Mouse (Mus musculus): ENCODE data around the gene Dync1i2. TPM values are rescaled to one million over a fixed set of nuclear protein-coding genes. Genes with fewer than 3 reads are reported as not detected.

The Dync1i2 gene
- 10 to 100 TPM; 54.5 to 62.8 TPM for total RNA-seq (2021)
- long read RNA-seq, experiment 1, transcript Dync1i2-201 (16 exons, 2,631 nt) = major isoform, 61 of 108 reads
- long read RNA-seq, experiment 1, transcript Dync1i2-204 (16 exons, 2,466 nt) = minor isoform, 29 of 108 reads
- long read RNA-seq, experiment 1, partial matches to known transcripts = 9 of 108 reads
- long read RNA-seq, experiment 1, other reads (novel, unspliced or antisense) = 7 of 108 reads
- long read RNA-seq, experiment 2, transcript Dync1i2-201 (16 exons, 2,631 nt) = major isoform, 40 of 83 reads
- long read RNA-seq, experiment 2, transcript Dync1i2-204 (16 exons, 2,466 nt) = minor isoform, 25 of 83 reads
- long read RNA-seq, experiment 2, partial matches to known transcripts = 10 of 83 reads
- long read RNA-seq, experiment 2, other reads (novel, unspliced or antisense) = 8 of 83 reads

DNA sequence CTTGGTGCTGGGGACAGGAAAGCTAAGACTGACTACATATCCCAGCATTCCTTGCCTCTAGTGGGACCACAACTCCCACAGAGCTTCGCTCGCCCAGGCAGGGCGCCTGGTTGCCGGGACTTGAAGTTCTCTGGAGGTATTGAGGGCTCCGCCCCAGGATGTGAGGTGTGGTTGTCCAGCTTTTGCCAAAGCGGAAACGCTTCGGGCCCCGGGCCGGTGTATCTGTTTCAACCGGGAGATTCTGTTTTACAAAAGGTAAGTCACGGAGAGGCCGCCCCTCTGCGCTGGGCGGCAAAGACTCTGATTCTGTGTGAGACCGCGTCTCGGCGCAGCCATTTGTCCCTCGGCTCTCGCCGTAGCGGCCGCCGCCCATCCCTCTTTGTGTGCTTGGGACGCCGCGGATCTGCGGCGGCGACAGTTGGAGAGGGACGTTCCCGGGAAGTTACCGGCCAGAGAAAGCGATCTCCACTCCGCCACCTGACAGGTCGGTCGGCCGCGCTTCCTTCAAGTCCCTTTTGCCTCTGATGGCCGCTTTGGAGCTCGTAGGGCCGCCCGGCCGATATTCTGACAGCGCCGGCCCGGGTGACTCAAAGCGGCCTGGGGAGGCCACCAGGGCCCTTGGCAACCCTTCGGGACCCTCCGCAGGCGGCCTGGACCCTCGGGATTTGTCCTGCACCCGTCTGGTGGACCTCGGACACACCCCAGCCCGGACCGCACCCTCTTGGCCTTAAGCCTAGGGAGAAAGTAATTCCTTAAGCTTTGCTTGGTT, at the start of gene Dync1i2:
TSS of gene Dync1i2 (plus strand) at position 116 of the 769 bp plus-strand sequence.
- peak; percentile 84 for DNase-seq

DNA sequence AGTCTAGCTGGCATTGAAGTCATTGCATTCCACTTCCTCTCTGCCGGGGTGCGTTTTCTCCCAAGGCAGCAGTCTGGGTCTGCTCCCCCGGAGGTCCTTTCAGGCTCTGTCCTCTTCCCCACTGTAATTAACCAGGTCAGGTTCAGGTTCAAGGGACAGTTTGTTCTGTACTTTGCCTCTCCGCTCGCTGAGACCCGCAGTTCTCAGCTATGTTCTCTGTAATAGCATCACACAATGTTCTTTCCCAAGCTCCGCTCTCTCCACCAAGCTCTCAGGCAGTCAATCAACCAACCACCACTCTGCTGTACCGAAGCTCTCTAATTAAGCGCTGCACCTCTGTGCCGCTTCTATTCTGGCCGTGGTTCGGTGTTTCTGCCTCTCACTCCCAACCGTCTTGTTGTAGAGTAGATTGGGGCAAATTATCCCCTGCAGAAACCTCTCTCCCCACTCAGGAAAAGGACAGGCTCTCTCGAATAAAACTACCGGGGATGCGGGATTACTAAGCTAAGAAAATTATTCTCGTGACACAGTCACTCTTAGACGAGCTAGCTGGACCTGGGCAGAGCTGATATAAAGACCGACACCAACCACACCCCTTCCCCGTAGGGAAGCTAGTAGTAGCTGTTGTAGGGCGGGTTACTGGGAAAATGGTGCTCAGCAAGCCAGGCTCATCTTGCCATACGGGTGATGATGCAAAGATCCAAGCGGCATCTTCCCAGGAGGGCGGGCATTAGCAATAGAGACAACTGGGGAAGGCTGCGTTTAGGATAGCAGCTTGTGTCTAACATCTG, 48.5 kb upstream of the Dync1i2 start:
- no peak for DNase-seq

DNA sequence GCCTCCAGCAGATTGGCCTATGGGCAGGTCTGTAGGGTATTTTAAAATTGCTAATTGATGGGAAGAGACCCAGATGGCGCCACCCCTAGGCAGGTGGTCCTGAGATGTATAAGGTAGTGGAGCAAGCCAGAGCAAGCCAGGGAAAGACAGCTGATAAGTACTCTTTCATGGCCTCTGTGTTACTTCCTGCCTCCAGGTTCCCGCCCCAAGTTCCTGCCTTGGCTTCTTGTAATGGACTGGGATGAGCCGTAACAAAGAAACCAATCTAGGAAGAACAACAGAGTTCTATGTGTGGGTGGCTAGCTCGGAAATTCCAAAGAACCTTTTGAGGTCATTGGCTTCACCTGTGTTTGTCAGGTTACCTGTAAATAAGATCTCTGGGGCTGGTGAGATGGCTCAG, 44.3 kb upstream of the Dync1i2 start:
- no peak for DNase-seq

DNA sequence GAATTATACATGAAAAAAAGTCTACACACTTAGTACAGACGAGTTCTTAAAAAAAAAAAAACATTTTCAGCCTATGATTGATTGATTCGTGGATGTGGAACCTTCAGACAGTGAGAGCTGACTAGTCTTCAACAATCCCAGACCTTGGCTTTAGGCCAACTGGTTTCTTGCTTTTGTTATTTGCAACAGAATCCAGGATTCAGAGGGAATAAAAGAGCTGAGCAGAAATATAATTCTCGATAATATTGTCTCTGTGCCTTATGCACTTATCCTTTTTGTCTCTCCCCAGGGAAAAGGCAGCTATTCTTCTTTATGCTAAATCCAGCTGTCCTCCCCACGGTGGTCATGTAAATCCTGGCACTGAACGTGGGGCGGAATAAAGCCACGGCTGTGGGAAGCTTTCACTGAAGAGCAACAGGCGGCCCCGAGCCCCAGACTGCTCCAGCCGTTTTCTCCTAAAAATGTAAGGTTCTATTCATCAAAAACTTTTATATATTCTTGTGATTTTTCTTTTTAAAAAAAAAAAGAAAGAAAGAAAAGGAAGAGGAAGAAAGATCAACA, 43.0 kb upstream of the Dync1i2 start:
- no peak for DNase-seq

DNA sequence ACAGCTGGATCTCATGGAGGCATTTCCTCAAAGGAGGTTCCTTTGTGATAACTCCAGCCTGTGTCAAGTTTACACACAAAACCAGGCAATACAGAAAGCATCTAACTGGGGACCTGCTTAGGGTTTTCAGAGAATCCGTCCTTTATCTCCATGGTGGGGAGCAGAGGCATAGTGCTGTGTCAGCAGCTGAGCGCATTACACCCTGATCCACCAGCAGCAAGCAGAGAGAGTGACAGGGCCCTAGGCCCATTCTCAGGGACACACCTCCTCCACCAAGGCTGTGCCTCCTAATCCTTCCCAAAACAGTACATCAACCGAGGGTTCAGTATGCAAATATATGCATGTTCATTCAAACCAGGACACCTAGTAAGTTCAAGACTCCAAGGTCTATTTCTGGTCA, 38.5 kb upstream of the Dync1i2 start:
- DNase-seq = no peak

DNA sequence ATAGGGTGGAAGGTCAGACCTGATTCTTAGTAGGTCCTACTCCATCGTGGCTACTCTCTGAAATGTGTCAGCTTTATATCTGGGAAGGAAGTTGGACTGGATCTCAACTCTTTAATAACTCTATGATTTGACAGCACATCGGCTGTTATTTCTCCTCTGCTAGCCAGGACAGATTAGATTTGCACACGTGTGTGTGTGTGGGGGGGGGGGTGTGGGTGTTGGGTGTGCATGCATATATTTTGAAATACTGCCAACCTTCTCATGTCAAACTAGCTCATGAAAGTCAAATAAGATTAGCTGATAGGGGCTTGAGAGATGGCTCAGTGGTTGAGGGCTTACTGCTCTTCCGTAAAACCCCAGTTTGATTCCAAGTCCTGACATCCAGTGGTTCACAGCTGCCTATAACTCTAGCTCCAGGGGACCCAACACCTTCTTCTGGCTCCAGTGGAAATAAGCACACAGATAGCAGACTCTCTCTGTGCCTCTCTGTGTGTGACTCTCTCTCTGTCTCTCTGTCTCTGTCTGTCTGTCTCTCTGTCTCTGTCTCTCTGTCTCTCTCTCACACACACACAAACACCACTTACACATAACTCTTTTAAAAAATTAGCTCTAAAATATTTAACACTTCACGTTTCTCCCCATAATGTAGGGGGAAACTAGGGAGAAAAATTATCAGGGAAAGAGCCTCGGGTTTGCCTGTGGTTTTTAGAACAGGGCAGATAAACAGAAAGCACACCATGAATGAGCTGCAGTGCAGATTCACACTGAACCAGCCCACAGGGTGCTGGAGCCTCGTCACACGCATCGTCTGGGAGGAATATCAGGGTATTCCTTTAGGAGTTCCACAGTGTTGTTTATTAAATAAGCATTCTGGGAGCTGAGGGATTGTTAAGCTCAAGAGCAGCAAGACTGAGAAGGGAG, 34.9 kb upstream of the Dync1i2 start:
- no peak for DNase-seq

DNA sequence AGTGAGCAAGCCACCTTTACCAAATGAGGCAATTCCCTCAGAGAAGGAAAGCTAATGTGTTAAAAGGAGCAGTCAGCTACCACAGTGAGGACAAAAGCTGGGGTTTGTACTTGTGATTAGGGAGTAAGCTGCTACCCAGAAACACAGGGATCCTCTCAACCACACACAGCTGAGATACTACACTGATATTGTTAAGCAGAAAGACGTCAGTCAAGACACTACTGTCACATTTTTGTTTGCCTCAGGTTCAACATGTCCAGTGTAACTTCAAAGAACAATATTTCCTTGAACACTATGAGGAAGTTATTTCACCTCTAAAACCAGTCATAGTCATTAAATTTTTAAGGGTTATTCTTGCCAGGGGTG, 34.3 kb upstream of the Dync1i2 start:
- DNase-seq = no peak

DNA sequence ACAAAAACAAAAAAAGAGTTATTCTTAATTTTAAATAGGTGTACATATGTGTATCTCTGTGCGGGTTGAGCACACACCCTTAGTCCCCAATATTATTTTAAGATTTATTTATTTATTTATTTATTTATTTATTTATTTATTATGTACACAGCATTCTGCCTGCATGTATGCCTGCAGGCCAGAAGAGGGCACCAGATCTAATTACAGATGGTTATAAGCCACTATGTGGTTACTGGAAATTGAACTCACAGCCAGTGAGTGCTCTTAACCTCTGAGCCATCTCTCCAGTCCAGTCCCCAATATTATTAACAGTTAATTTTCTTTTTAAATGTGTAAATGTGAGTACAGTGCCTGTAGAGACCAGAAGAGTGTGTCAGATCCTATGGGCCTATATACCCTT, 33.7 kb upstream of the Dync1i2 start:
- DNase-seq = no peak

DNA sequence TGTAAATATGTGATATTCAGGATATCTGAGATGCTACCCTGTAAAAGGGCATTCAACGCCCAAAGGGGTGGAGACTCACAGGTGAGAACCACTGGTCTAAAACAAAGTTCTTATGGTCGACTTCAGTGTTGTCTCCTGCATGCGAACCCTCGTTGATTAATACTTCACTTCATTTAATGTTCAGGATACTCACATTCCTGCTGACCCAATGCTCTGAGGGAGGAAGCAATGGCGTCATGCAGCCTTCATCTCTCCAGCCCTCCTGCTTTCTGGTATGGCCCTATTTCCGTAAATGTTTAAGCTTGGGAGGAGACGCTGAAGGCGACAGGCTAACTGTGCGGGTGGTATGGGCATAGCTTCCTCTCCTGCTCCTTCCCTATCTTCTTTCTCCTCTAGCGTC, 31.8 kb upstream of the Dync1i2 start:
- no peak for DNase-seq

DNA sequence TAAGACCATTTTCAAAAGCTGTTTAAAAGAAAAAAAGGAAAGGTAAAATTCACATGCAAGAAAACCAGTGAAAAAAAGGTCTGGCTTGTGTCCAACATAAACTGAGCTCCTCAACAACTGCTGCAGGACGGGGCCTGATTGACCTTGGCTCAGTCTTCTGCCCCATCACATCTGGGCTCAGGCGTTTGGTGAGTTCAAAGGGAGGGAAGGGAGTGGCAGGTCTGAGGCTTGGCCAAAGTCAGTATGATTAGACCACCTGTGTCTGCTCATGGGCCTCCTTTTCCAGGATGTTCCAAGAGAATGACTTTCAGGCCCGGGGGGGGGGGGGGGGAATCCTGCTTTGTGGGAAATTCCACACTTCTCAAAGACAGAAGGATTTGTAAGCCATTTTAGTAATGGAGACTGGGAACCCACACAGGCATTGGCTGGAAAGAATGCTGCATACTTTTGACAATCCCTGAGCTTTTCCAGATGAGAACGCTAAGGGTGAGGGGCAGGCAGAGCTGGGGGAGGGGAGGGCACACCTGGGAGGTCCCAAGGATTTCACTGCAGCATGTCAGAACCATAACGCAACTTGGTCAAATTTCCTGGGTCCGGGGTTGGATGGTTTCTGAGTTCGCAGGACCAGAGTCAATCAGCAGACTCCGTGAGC, 30.8 kb upstream of the Dync1i2 start:
- DNase-seq = no peak

DNA sequence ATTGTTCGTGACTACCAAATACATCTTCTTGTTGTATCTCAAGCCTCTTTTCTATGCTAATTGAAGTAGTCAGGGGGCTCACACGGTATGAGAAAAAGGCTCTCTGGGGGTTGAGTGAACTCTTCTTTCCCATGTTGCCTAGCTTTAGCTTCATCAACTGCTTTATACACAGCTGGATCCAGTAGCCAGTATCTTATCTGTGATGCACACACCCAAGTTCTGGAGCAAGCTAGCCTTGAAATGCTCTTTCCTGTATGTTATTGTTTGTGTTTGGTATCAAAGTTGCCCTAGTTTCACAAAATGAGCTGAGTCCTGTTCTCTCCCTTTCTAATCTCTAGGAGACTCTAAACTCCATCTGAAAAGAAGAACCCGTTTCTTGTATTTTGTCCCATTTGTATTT, 23.6 kb upstream of the Dync1i2 start:
- no peak for DNase-seq

DNA sequence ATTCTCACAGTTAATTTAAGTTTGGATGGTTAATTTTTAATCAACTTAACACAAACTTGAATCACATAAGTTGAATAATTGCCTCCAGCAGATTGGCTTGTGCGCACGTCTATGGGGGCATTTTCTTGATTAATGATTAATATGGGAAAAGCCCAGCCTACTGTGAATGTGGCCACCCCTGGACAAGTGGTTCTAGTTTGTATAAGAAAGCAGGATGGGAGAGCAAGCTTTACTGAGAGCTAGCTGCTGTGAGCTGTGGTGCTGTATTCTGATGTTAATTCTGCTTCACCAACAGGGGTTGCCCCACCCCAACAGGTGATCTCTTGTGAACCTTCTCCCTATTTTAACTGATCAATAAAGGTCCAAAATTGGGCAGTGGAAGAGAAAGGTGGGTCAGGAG, 22.6 kb upstream of the Dync1i2 start:
- no peak for DNase-seq

DNA sequence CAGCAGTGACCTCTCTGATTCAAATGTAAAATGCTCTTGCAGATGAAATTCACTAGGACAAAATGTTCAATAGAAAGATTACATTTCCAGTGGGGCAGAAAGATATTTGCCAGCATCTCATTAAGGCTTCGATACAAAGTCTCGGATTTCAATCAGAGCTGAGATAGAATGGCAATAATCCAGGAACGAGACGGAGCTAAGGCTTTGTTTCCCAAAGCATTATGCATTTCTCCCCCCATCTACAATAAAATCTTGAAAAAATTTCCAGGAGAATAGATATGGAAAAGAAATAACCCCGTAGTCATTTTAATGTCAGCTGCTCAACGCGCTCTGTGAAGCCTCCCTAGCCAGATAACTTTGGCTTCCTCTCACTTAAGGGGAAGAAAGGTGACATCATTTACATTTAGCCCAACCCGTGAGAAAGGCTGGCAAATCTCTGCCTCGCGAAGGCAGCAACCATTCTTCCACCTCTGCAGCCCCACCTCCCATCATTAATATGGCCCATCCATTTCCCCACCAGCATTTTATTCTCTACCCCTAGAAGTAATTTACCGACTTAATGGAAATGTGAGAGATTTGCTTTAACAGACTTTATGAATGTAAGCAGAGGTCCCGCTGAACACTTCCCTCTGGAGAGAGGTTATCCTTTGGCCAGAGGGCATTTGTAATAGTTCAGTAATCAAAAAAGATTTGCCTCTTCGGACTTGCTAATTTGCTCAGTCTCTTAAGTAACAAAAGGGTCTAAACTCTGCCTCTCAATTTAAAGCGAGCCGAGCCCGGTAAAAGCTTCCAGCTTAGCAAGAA, 19.9 kb upstream of the Dync1i2 start:
- DNase-seq = no peak

DNA sequence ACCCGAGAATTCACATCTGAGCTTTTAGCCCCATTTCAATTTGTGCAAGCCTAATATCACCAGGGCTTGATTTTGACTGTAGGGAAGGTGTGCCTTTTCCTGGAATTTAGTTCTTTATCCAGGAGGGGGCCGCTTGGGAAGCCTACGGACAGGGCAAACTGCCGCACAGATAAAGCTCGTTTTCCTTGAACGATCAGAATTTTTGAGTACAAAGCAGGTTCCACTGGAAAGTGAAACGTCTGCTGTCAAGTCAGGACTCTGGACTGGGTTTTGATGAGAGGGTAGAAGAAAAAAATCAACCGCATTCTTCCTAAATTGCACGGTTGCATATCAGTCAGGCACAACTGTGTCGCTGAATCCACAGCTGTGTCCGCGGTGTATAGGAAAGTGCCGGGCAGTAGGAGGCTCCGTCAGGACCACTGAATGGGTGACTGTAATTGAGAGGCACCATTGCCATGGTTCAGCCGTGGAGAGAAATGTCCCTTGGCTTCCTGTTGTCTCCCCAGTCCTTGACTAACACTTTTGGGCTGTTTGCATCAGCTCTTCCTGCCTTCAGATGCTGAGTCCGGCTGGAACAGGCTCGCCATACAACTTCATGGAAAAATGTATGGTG, 19.2 kb upstream of the Dync1i2 start:
- no peak for DNase-seq

DNA sequence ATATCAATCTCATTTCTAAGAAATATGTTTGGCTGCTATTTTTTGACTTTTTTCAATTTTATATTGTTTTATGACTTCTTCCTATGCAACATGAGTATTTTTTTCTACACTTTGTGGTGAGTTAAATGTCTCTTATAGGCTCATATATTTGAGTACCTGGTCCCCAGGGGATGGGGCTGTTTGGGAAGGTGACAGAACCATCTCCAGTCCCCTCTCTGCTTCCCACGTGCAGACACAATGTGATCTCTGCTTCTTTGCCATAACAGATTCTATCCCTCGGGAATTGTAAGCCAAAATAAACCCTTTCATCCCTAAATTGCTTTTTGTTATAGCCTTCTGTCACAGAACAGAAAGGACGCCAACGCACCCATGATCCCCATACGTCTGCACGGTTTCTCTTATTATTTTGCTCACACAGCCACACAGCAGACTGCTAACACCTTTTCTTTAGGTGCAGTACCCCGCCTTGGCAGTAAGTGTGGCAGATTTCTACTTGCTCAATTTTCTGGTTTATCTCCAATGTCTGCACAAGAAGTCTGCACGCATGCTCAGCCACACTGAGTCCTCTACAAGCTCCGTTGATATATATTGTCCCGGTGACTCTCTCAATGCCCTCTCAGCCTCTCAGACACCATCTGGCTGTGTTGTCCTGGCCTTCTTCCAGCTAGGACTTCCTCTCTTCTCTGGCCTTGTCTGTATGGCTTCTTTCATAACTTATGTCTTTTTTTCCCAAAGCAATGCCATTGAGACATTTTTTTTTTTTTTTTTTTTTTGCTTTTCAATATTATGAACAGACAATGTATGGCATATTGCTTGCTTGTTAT, 17.2 kb upstream of the Dync1i2 start:
- DNase-seq = no peak

DNA sequence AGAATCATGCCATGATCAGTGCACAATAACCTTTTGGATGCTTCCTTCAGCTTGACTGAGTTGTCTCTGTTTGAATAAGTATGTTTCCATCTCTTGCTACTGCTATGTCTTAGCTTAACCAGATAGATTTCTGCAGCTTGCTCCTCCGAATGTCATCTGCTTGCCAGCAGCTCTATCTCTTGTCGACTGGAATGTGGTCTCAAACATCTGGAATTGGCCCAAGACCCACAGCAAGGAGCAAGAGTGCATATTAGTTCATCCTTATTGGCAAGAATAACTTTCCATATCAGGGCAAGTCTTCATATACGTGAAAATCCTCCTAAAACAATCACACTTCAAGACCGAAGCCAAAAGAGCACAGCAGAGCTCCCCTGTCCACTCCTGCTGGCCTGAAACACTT, 14.6 kb upstream of the Dync1i2 start:
- no peak for DNase-seq

DNA sequence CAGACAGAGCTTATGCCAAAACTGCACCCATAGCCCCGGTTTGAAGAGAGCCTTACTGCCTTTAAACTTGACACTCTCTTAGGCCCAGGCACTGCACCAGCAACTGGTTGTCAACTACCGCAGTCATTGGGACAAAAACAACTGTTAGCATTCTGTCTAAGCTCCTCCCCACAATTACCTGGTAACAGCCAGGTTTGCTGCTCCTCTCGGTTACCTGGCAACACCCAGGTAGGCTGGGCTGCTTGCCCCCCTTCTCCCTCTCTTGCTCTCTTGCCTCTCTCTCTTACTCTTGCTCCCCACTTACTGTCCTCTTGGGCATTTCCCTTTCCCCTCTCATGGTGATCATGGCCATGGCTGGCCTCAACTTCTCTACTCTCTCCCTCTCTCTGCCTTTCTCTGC, 12.6 kb upstream of the Dync1i2 start:
- no peak for DNase-seq

DNA sequence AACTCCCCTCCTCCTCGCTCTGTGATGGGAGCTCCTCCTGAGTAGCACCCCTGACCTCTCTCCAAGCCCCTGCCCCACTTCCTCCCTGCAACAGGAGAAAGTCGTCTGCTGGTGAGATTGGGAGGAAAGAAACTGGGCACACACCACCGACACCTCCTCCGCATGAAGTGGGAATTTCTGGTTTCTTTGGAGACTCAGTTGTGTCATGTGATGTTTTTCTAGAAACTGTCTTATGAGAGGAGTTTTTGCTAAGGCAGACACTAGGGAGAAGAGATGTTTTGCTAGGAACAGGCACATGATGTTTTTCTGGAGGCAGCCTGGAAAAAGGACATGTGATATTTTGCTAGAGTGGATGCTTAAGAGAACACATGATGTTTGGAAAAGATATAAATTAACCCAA, 11.0 kb upstream of the Dync1i2 start:
- DNase-seq = no peak

DNA sequence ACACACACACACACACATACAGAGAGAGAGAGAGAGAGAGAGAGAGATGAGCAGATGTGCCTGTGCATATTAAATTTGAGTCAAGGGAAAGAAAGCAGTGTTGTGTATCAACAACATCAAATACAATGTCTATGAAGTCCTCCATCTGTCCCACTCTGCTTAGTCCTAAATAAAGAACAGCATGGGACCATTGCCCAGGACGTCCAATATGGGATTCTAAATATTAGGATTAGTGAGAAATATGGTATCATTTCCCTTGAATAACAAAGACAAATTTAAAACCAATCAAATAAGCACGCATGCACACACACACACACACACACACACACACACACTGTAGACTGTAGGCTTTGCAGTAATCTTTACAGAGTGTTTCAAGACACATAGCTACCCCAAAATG, 9.6 kb upstream of the Dync1i2 start:
- no peak for DNase-seq
